Mouse (Mus musculus) brain, embryonic 14.5 days (tissue): Measurements from ENCODE around the gene Dnah2.

Experiments
- CTCF ChIP-seq: fragments of 200-500 bp; IDR thresholded peaks from 2 replicates; pipeline ENCODE4 v1.5.1; 2012; ENCODE audit warnings: inconsistent platforms, mild to moderate bottlenecking, moderate library complexity, borderline replicate concordance; ENCODE audit not compliant: insufficient read depth, insufficient read length; ENCODE audit errors: extremely low read depth
- POLR2A ChIP-seq: fragments of 200-500 bp; IDR thresholded peaks from 2 replicates; pipeline ENCODE4 v1.6.1; 2012; ENCODE audit warnings: mild to moderate bottlenecking, inconsistent platforms, borderline replicate concordance; ENCODE audit not compliant: poor library complexity, insufficient read depth, insufficient read length, severe bottlenecking; ENCODE audit errors: extremely low read depth

DNA sequence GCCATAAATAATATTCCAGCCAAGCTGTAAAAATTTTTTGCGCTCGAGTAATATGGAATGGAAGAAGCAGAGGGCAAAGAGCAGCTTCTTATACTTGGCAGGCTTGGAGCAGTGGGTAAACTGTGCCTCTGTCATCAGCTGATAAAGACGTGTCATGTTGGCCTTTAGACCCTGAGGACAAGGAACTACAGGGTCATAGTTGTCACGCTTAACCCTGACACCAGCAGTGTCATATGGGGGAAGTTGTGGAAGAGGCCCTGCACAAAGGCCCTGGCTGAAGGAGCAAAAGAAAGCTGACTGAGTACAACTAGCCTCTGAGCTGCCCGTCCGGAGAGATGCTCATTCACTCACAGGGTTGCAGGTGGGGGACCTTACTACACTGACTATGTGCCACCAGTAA is 125.0 kb downstream of the Dnah2 start:
- TF ChIP-seq CTCF: no peak
- TF ChIP-seq POLR2A: no peak
